Mouse (Mus musculus) embryonic fibroblast, embryonic 13.5 days (primary cell): ENCODE measurements around the gene Pak6.

Source experiments
- CTCF ChIP-seq: IDR thresholded peaks from 2 replicates; pipeline ENCODE4 v1.5.1; 2011; ENCODE audit warnings: mild to moderate bottlenecking, control low read depth, low read length, moderate library complexity, borderline replicate concordance; ENCODE audit not compliant: insufficient read depth
- POLR2A ChIP-seq: IDR thresholded peaks from 2 replicates; pipeline ENCODE4 v1.6.1; 2011; ENCODE audit warnings: low read depth, mild to moderate bottlenecking, control low read depth, low read length, moderate library complexity

- no peak for TF ChIP-seq POLR2A
- no peak for TF ChIP-seq CTCF
These were observed 65.2 kb downstream of the Pak6 start, which contains the start of gene Plcb2 for GRCm38 (mm10) chr2:118728337-118728736.
